ENCODE assay signal across 23 mouse cellular contexts in the genomic region with DNA sequence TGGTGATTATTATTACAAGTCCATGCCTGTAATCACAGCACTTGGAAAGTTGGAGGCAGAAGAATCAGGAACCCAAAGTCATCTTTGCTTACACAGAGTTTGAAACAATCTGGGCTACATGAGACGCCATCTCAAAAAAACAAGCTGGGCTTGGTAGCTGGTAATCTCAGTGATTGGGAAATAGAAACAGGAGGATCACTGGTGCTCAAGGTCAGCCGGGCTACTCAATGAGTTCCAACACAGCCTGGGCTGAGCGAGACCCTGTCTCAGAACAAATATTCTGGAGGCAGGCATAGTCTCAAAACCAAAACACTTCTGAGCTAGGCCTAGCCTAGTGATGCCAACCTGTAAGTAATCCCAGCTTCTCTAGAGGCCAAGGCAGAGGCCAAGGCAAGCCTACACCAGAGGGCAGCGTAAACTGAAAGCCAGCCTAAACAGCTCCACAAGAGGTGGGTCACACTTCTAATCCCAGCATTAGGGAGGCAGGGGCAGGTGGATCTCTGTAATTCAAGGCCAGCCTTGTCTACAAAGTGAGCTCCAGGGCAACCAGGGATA. TPM values are rescaled to one million over a fixed set of nuclear protein-coding genes. Genes with fewer than 3 reads are reported as not detected.
A peak's percentile ranks its signal among the peaks of the same experiment; 100 is the strongest.
DNase-seq lines count a peak whose midpoint lies in the region; ATAC-seq and TF ChIP-seq lines count a peak whose summit lies in the region.
"Had no signal": no experiment of that assay in that cellular context is flagged by ENCODE, and none has a peak within 500 bp of the region (broad histone marks: within the 10 kb centered on the region; RNA-seq: fewer than 3 reads in every experiment).

No protein-coding gene starts in this region.

- H3K79me2 ChIP-seq in liver, adult 2 months (ENCODE audit: control insufficient read depth, insufficient read depth, low read length), result peaks cover 36% of the 10 kb centered on the region; the same call in 1 of the 2 replicates

- no peak for TF ChIP-seq POLR2A in liver, adult 2 months (IDR thresholded peaks at IDR 0.05; ENCODE audit: extremely low read depth, insufficient read depth, low read length)

- no peaks in the 10 kb centered on the region for H3K9me3 ChIP-seq in liver, embryonic 11.5 days (ENCODE audit: control insufficient read depth, low read length)
- no peaks in the 10 kb centered on the region for H3K9me3 ChIP-seq in ES-E14 (ENCODE audit: control insufficient read depth, insufficient read depth, low read depth, low read length)
- H3K9me3 ChIP-seq in hindbrain, embryonic 16.5 days (ENCODE audit: control insufficient read depth, low read length), result no peaks in the 10 kb centered on the region
- H3K9me3 ChIP-seq: embryonic facial prominence, embryonic 12.5 days; kidney, embryonic 15.5 days; limb, embryonic 12.5 days; lung, embryonic 15.5 days; midbrain, embryonic 12.5 days had no signal

- TF ChIP-seq CTCF in liver, adult 2 months (IDR thresholded peaks at IDR 0.05; ENCODE audit: low read depth, low read length), result no peak

- 41% methylated on average over 4 of the region's 4 CpGs for WGBS in liver, adult 2 months
- 90% methylated on average over 4 of the region's 4 CpGs for WGBS in liver, embryonic 11.5 days
- 90% methylated on average over 4 of the region's 4 CpGs for WGBS in hindbrain, embryonic 16.5 days

- DNase-seq in liver, adult 2 months (ENCODE audit: extremely low read depth, low read depth, low spot score), result peak; percentile 73
- DNase-seq in liver, embryonic 11.5 days (ENCODE audit: low spot score), result no peak
- no peak for DNase-seq in ES-E14 (ENCODE audit: low read depth, low spot score)
- DNase-seq in NIH3T3 (ENCODE audit: low read depth), result peak; percentile 15
- DNase-seq in adrenal gland, postnatal 36 days, result peak; percentile 31 to 37
- DNase-seq: cerebellum, postnatal 14 days; forebrain, postnatal 0 days; heart, postnatal 14 days; kidney, postnatal 4 days; thymus, adult 2 months had no signal

- no peaks in the 10 kb centered on the region for H3K27me3 ChIP-seq in liver, adult 2 months (ENCODE audit: control insufficient read depth, insufficient read depth, low read length)
- no peaks in the 10 kb centered on the region for H3K27me3 ChIP-seq in liver, embryonic 11.5 days (replicated peaks; ENCODE audit: control insufficient read depth, insufficient read depth, low read length)
- H3K27me3 ChIP-seq in hindbrain, embryonic 16.5 days (replicated peaks; ENCODE audit: control insufficient read depth, insufficient read depth, low read length), result no peaks in the 10 kb centered on the region
- H3K27me3 ChIP-seq: embryonic facial prominence, embryonic 12.5 days; kidney, embryonic 15.5 days; limb, embryonic 12.5 days; lung, embryonic 15.5 days; midbrain, embryonic 12.5 days had no signal

- ATAC-seq in liver, embryonic 11.5 days (replicated peaks; ENCODE audit: low FRiP score), result no peak
- no peak for ATAC-seq in frontal cortex, adult (ENCODE audit: low TSS enrichment)
- ATAC-seq in hindbrain, embryonic 16.5 days, result no peak
- ATAC-seq: forebrain, postnatal 0 days; intestine, postnatal 0 days had no signal

- peaks cover 14% of the 10 kb centered on the region for H3K4me1 ChIP-seq in liver, adult 2 months (ENCODE audit: control insufficient read depth, insufficient read depth, low read length)
- H3K4me1 ChIP-seq in liver, embryonic 11.5 days (replicated peaks; ENCODE audit: control insufficient read depth, insufficient read depth, low read length), result peaks cover 13% of the 10 kb centered on the region
- peaks cover 6 to 9% of the 10 kb centered on the region in 2 experiments for H3K4me1 ChIP-seq in ES-E14 (ENCODE audit: control insufficient read depth in 2 of 2, insufficient read depth in 2 of 2, low read length in 2 of 2, poor library complexity in 1 of 2)
- H3K4me1 ChIP-seq in hindbrain, embryonic 16.5 days (ENCODE audit: control insufficient read depth, insufficient read depth, low read depth, low read length), result peaks cover 17% of the 10 kb centered on the region

- no peak overlapping the region for H3K4me2 ChIP-seq in liver, embryonic 11.5 days
- no peak overlapping the region for H3K4me2 ChIP-seq in hindbrain, embryonic 16.5 days (ENCODE audit: low read length)
- H3K4me2 ChIP-seq: embryonic facial prominence, embryonic 12.5 days; heart, embryonic 11.5 days; kidney, embryonic 15.5 days; limb, embryonic 12.5 days; lung, embryonic 15.5 days; midbrain, embryonic 12.5 days had no signal

- H3K4me3 ChIP-seq in liver, adult 2 months (ENCODE audit: insufficient read depth, low read depth, low read length), result no peak overlapping the region
- H3K4me3 ChIP-seq in liver, embryonic 11.5 days (ENCODE audit: low read depth, low read length), result no peak overlapping the region
- no peak overlapping the region for H3K4me3 ChIP-seq in ES-E14 (ENCODE audit: insufficient read depth in 1 of 2, low read depth in 1 of 2, low read length in 2 of 2, poor library complexity in 1 of 2, severe bottlenecking in 1 of 2)
- no peak overlapping the region for H3K4me3 ChIP-seq in hindbrain, embryonic 16.5 days (ENCODE audit: low read length)
- H3K4me3 ChIP-seq: embryonic facial prominence, embryonic 12.5 days; kidney, embryonic 15.5 days; limb, embryonic 12.5 days; lung, embryonic 15.5 days; midbrain, embryonic 12.5 days had no signal

- H3K27ac ChIP-seq in liver, adult 2 months (replicated peaks; ENCODE audit: insufficient read depth, low read depth, low read length), result peak overlapping the region; percentile 51
- no peak overlapping the region for H3K27ac ChIP-seq in liver, embryonic 11.5 days (ENCODE audit: low read depth, low read length)
- 0 out of 2 replicates have a peak overlapping the region, but pooled peaks have one; percentile 12 for H3K27ac ChIP-seq in ES-E14 (ENCODE audit: insufficient read depth, low read depth, low read length, poor library complexity, severe bottlenecking)
- no peak overlapping the region for H3K27ac ChIP-seq in hindbrain, embryonic 16.5 days (ENCODE audit: low read depth, low read length)
- H3K27ac ChIP-seq: embryonic facial prominence, embryonic 12.5 days; kidney, embryonic 15.5 days; limb, embryonic 12.5 days; liver, embryonic 14.5 days; lung, embryonic 15.5 days; macrophage; midbrain, embryonic 12.5 days had no signal

- in situ Hi-C loops in ES-E14 (cut with MboI; ENCODE audit: low sequenced_read_pairs in 2 of 2, unreplicated experiment in 2 of 2), result no loop called here

- no peak overlapping the region for H3K9ac ChIP-seq in liver, adult 2 months (ENCODE audit: low read depth, low read length)
- no peak overlapping the region for H3K9ac ChIP-seq in liver, embryonic 11.5 days (ENCODE audit: low read depth, low read length)
- peak overlapping the region; percentile 53; the same call in 1 of the 2 replicates for H3K9ac ChIP-seq in ES-E14 (ENCODE audit: insufficient read depth, low read depth, low read length, poor library complexity, severe bottlenecking)
- H3K9ac ChIP-seq in hindbrain, embryonic 16.5 days (ENCODE audit: low read depth, low read length), result no peak overlapping the region
- H3K9ac ChIP-seq: embryonic facial prominence, embryonic 12.5 days; forebrain, postnatal 0 days; kidney, embryonic 15.5 days; limb, embryonic 12.5 days; liver, embryonic 14.5 days; lung, embryonic 15.5 days; midbrain, embryonic 12.5 days had no signal

- H3K36me3 ChIP-seq in liver, adult 2 months (ENCODE audit: control insufficient read depth, insufficient read depth, low read length), result peaks cover 24% of the 10 kb centered on the region
- H3K36me3 ChIP-seq in liver, embryonic 11.5 days (ENCODE audit: control insufficient read depth, insufficient read depth, low read length), result peaks cover 10% of the 10 kb centered on the region
- H3K36me3 ChIP-seq in ES-E14 (ENCODE audit: control insufficient read depth, insufficient read depth, low read length, poor library complexity, severe bottlenecking), result no peaks in the 10 kb centered on the region; the same call in 1 of the 2 replicates
- H3K36me3 ChIP-seq in hindbrain, embryonic 16.5 days (ENCODE audit: control insufficient read depth, insufficient read depth, low read length), result peaks cover 11% of the 10 kb centered on the region

TF ChIP-seq in ES-E14, 5 proteins besides CTCF, POLR2A, EP300 and RAD21:
- TF ChIP-seq MAFK (IDR thresholded peaks at IDR 0.05; ENCODE audit: insufficient read depth, low read depth, low read length) (no peak), ZNF384 (IDR thresholded peaks at IDR 0.05; ENCODE audit: low read depth, low read length) (no peak), HCFC1 (IDR thresholded peaks at IDR 0.05; ENCODE audit: borderline replicate concordance, insufficient read depth, low read length) (no peak), CHD2 (IDR thresholded peaks at IDR 0.05; ENCODE audit: low read depth, low read length) (no peak), ZC3H11A (IDR thresholded peaks at IDR 0.05; ENCODE audit: borderline replicate concordance, low read depth, low read length) (no peak)
TF ChIP-seq in ES-E14: peak in this region for 0.

RNA-seq across cellular contexts. Expression of a gene that starts 4.8 kb away (rescaled TPM):
- 12.2 and 14.4 TPM in 2 replicates for total RNA-seq in liver, adult 2 months (2014; rRNA removed)
- 13.0 TPM in 2 replicates for polyA plus RNA-seq in liver, adult 2 months (2012; rRNA removed)
- polyA plus RNA-seq in liver, embryonic 11.5 days (2014; fragmentation: Nextera tagmentation; extraction: Ambion mirVana), result 39.8 and 49.1 TPM in 2 replicates
- 30.8 and 32.1 TPM in 2 replicates for total RNA-seq in ES-E14 (2012; rRNA removed)
- 10 to 100 TPM; 62.6 to 74.8 TPM for total RNA-seq in adrenal gland, postnatal 36 days (2021)
- 77.9 and 79.1 TPM in 2 replicates for polyA plus RNA-seq in hindbrain, embryonic 16.5 days (2015; fragmentation: Nextera tagmentation; extraction: Ambion mirVana)

RNA-seq across cellular contexts. Expression of a gene that starts 27.3 kb away (rescaled TPM):
- total RNA-seq in liver, adult 2 months (2014; rRNA removed), result 135 and 170 TPM in 2 replicates
- polyA plus RNA-seq in liver, adult 2 months (2012; rRNA removed), result 41.1 and 84.0 TPM in 2 replicates
- polyA plus RNA-seq in liver, embryonic 11.5 days (2014; fragmentation: Nextera tagmentation; extraction: Ambion mirVana), result 312 and 323 TPM in 2 replicates
- 72.8 and 92.9 TPM in 2 replicates for total RNA-seq in ES-E14 (2012; rRNA removed)
- total RNA-seq in adrenal gland, postnatal 36 days (2021), result 100 to 1,000 TPM; 236 to 258 TPM
- 446 and 518 TPM in 2 replicates for polyA plus RNA-seq in hindbrain, embryonic 16.5 days (2015; fragmentation: Nextera tagmentation; extraction: Ambion mirVana)

RNA-seq across cellular contexts. Expression of a gene that starts 42.4 kb away (rescaled TPM):
- 0.28 TPM in 1 of 2 replicates, not detected in the other for total RNA-seq in liver, adult 2 months (2014; rRNA removed)
- not detected in 2 replicates for polyA plus RNA-seq in liver, adult 2 months (2012; rRNA removed)
- polyA plus RNA-seq in liver, embryonic 11.5 days (2014; fragmentation: Nextera tagmentation; extraction: Ambion mirVana), result 0.18 TPM in 1 of 2 replicates, not detected in the other
- 2.7 and 4.8 TPM in 2 replicates for total RNA-seq in ES-E14 (2012; rRNA removed)
- 1 to 10 TPM; 1.1 to 2.7 TPM for total RNA-seq in adrenal gland, postnatal 36 days (2021)
- 1.3 and 1.6 TPM in 2 replicates for polyA plus RNA-seq in hindbrain, embryonic 16.5 days (2015; fragmentation: Nextera tagmentation; extraction: Ambion mirVana)
- total RNA-seq: gastrocnemius, adult 18-20 months; neutrophil, adult 5-6 weeks had no signal
- polyA plus RNA-seq: liver, embryonic 14.5 days; macrophage had no signal

Comparison
In these comparisons a context has a peak if more than half of its experiments do, and no peak if none do; other contexts are left out.
1. DNase-seq: peak in liver, adult 2 months (single experiment), NIH3T3 (single experiment) and adrenal gland, postnatal 36 days (2 of 2); none in liver, embryonic 11.5 days (single experiment) and ES-E14 (single experiment).
2. H3K27ac ChIP-seq: peak in liver, adult 2 months (single experiment) and ES-E14 (single experiment); none in liver, embryonic 11.5 days (single experiment) and hindbrain, embryonic 16.5 days (single experiment).